Mouse (Mus musculus): ENCODE data around the gene Ankrd26.

Gene Ankrd26

GRCm38 (mm10) chr6:118478957-118479708 lies 82.9 kb downstream of the Ankrd26 start, which contains the start of gene Zfp9:
Gene Zfp9, minus strand, starts transcription at chr6:118479320.
- DNase-seq (ENCODE audit: low spot score): peak; percentile 80

- no peak for DNase-seq (ENCODE audit: low spot score)
These were observed 83.9 kb downstream of the Ankrd26 start for GRCm38 (mm10) chr6:118477875-118478785.

DNA sequence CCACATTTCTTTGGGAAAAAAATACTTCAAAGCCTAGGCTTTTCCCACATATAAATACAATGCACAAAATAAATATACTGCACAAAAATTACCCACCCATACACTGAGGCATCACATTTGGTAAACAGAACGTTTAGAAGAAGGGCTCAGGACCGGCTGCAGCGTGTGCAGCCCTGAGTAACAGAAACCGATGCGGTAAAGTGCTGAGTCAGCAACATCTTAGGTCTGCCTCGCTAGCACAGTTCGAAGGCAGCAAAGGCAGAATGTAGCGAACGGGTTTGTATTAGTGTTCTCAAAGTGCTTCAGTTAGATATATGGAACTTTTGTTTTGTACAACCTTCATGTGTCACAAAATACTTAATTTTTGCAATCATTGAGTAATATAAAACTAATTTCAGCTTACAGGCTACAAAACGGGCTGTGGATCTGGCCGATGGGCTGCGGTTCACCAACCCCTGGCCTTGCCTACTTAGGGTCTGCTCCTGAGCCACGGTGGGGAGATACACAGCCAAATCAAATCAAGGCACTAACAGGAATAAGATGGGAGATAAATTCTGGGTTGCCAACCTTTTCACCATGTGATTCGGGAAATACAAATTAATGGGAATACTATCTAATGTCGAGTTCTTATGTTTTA lies 99.8 kb downstream of the Ankrd26 start:
- no peak for DNase-seq (ENCODE audit: low spot score)

DNA sequence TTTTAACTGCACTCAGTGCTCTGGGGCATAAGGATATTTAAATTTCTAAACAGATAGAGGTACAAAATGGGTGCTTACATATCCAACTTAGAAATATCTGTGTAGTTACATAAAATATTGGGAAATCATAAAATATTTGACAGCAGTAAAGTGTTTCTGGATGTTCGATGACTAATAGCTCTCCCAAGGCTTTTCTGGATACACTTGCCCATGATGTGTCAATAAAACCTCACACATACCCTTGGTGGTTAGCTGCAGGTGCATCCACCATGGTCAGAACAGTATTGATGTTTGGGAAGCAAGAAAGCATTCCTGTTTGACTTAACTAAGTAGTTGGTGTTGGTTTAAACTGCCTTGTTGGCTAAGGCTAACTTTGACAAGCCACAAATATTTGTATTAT lies 104.3 kb downstream of the Ankrd26 start:
- DNase-seq (ENCODE audit: low spot score): no peak

GRCm38 (mm10) chr6:118455042-118455631 lies 106.9 kb downstream of the Ankrd26 start, which contains the start of gene Zfp248:
Gene Zfp248, minus strand, starts transcription at chr6:118455528.
- DNase-seq (ENCODE audit: low spot score): peak; percentile 90

DNA sequence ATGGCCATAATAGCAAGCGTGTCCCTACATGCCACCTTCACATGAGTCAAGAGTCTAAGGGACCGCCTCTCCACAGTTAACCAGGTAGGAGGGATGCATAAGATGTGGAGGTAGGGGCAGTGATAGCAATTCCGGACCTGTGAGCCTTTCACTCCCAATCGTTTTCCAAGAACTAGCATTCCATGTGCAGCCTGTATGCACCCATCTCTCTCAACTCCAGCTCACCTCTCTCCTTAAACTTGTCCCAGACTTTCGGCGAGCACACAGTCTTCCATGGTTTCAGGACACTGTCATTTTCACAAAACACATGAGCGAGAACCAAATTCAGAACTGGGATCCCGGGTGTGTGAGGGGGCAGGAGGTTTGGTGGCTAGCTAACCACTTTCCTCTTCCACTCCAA lies 107.6 kb downstream of the Ankrd26 start:
- peak; percentile 32 for DNase-seq (ENCODE audit: low spot score)
